Mouse (Mus musculus) midbrain, embryonic 12.5 days (tissue): ENCODE data around the gene Plppr3. TPM values are rescaled to one million over a fixed set of nuclear protein-coding genes. Genes with fewer than 3 reads are reported as not detected.

Experiments used
- ATAC-seq: fragments of 200-750 bp; cut with Nextera tagmentation; 2 replicates; pipeline ENCODE4 v1.8.0; 2017; ENCODE audit warnings: low read depth, moderate TSS enrichment, moderate library complexity; ENCODE audit not compliant: low FRiP score
- H3K27ac ChIP-seq: fragments of 300-500 bp; sonication (generic); replicated peaks from 2 replicates; pipeline ENCODE4 v1.5.1; 2016; ENCODE audit warnings: mild to moderate bottlenecking
- H3K27me3 ChIP-seq: fragments of 300-500 bp; sonication (generic); 2 replicates; pipeline ENCODE4 v1.6.1; 2016; ENCODE audit warnings: mild to moderate bottlenecking
- H3K36me3 ChIP-seq: fragments of 300-500 bp; sonication (generic); 2 replicates; pipeline ENCODE4 v1.6.1; 2016
- H3K4me1 ChIP-seq: fragments of 300-500 bp; sonication (generic); 2 replicates; pipeline ENCODE4 v1.6.1; 2016
- H3K4me2 ChIP-seq: fragments of 300-500 bp; sonication (generic); replicated peaks from 2 replicates; pipeline ENCODE4 v1.6.1; 2016; ENCODE audit warnings: mild to moderate bottlenecking, moderate library complexity
- H3K4me3 ChIP-seq: fragments of 300-500 bp; sonication (generic); 2 replicates; pipeline ENCODE4 v1.5.1; 2016; ENCODE audit warnings: mild to moderate bottlenecking
- H3K9ac ChIP-seq: fragments of 300-500 bp; sonication (generic); replicated peaks from 2 replicates; pipeline ENCODE4 v1.6.1; 2016; ENCODE audit warnings: mild to moderate bottlenecking, moderate library complexity
- H3K9me3 ChIP-seq: fragments of 300-500 bp; sonication (generic); 2 replicates; pipeline ENCODE4 v1.6.1; 2016; ENCODE audit warnings: mild to moderate bottlenecking
- WGBS: fragments of 180-500 bp; shearing (Covaris S2); methylation state at CpG from one replicate; pipeline ENCODE4 v1.1.7; 2016; 5-methylcytosine and 5-hydroxymethylcytosine counted together
- polyA plus RNA-seq: library from polyadenylated mRNA; unstranded; fragments of >200 nt; fragmentation: Nextera tagmentation; extraction: Ambion mirVana; gene quantifications from 2 replicates; pipeline ENCODE4 v1.2.1, GENCODE M21; 2016

Plppr3 gene
- polyA plus RNA-seq, 1 experiment from 2014 or later, result 296 TPM

GRCm38 (mm10) chr10:79840644-79841551, 33.5 kb downstream of the Plppr3 start:
- Histone ChIP-seq H3K4me3 (peak overlapping the region; percentile 30), H3K4me2 (peak overlapping the region; percentile 58), H3K9ac (peak overlapping the region; percentile 53), H3K36me3 (no peaks in the 10 kb centered on the region), H3K9me3 (0 out of 2 replicates have a peak, but pooled peaks cover 3% of the 10 kb centered on the region), H3K4me1 (peaks cover 20% of the 10 kb centered on the region), H3K27ac (peak overlapping the region; percentile 69), H3K27me3 (no peaks in the 10 kb centered on the region)
- ATAC-seq, result peak; percentile 82
- 1% methylated on average over 24 of the region's 24 CpGs for WGBS

- no peak for ATAC-seq
- 0 out of 2 replicates have a peak, but pooled peaks cover 3% of the 10 kb centered on the region for H3K9me3 ChIP-seq
- peaks cover 20% of the 10 kb centered on the region for H3K4me1 ChIP-seq
- H3K27me3 ChIP-seq, result no peaks in the 10 kb centered on the region
- no peak overlapping the region for H3K4me2 ChIP-seq
- H3K4me3 ChIP-seq, result no peak overlapping the region
- H3K36me3 ChIP-seq, result no peaks in the 10 kb centered on the region
- H3K27ac ChIP-seq, result peak overlapping the region; percentile 69; the same call in 1 of the 2 replicates
- WGBS, result 87% methylated on average over 3 of the region's 3 CpGs
- no peak overlapping the region for H3K9ac ChIP-seq
Observed at GRCm38 (mm10) chr10:79840091-79840490, 34.3 kb downstream of the Plppr3 start.

- peaks cover 16% of the 10 kb centered on the region for H3K4me1 ChIP-seq
- H3K27ac ChIP-seq, result no peak overlapping the region
- no peak overlapping the region for H3K4me2 ChIP-seq
- H3K36me3 ChIP-seq, result no peaks in the 10 kb centered on the region
- ATAC-seq, result no peak
- 0 out of 2 replicates have a peak, but pooled peaks cover 3% of the 10 kb centered on the region for H3K9me3 ChIP-seq
- WGBS, result 67% methylated on average over 2 of the region's 2 CpGs
- H3K27me3 ChIP-seq, result no peaks in the 10 kb centered on the region
- no peak overlapping the region for H3K9ac ChIP-seq
- no peak overlapping the region for H3K4me3 ChIP-seq
Observed at GRCm38 (mm10) chr10:79838151-79838550, 36.3 kb downstream of the Plppr3 start.

GRCm38 (mm10) chr10:79836918-79837317, 37.5 kb downstream of the Plppr3 start:
- Histone ChIP-seq H3K4me3 (no peak overlapping the region), H3K27ac (no peak overlapping the region), H3K4me2 (no peak overlapping the region), H3K36me3 (no peaks in the 10 kb centered on the region), H3K9me3 (0 out of 2 replicates have a peak, but pooled peaks cover 3% of the 10 kb centered on the region), H3K4me1 (peaks cover 15% of the 10 kb centered on the region), H3K27me3 (no peaks in the 10 kb centered on the region), H3K9ac (no peak overlapping the region)
- ATAC-seq, result no peak
- 94% methylated on average over 3 of the region's 3 CpGs for WGBS

GRCm38 (mm10) chr10:79834769-79835398, 39.5 kb downstream of the Plppr3 start:
- Histone ChIP-seq H3K9ac (no peak overlapping the region), H3K4me3 (no peak overlapping the region), H3K4me2 (0 out of 2 replicates have a peak overlapping the region, but pooled peaks have one; percentile 1), H3K9me3 (0 out of 2 replicates have a peak, but pooled peaks cover 3% of the 10 kb centered on the region), H3K27me3 (no peaks in the 10 kb centered on the region), H3K36me3 (no peaks in the 10 kb centered on the region), H3K27ac (no peak overlapping the region), H3K4me1 (0 out of 2 replicates have a peak, but pooled peaks cover 2% of the 10 kb centered on the region)
- ATAC-seq, result peak; percentile 70
- 29% methylated on average over 9 of the region's 9 CpGs for WGBS

GRCm38 (mm10) chr10:79832786-79833181, 41.6 kb downstream of the Plppr3 start:
- H3K27ac ChIP-seq, result no peak overlapping the region
- H3K36me3 ChIP-seq, result no peaks in the 10 kb centered on the region
- H3K4me2 ChIP-seq, result no peak overlapping the region
- 0 out of 2 replicates have a peak, but pooled peaks cover 3% of the 10 kb centered on the region for H3K9me3 ChIP-seq
- no peak for ATAC-seq
- H3K4me3 ChIP-seq, result no peak overlapping the region
- 76% methylated on average over 9 of the region's 9 CpGs for WGBS
- H3K9ac ChIP-seq, result no peak overlapping the region
- no peaks in the 10 kb centered on the region for H3K27me3 ChIP-seq
- H3K4me1 ChIP-seq, result 0 out of 2 replicates have a peak, but pooled peaks cover 2% of the 10 kb centered on the region

GRCm38 (mm10) chr10:79832026-79832785, 42.2 kb downstream of the Plppr3 start:
- Histone ChIP-seq H3K9ac (0 out of 2 replicates have a peak overlapping the region, but pooled peaks have one; percentile 11), H3K27me3 (no peaks in the 10 kb centered on the region)
- WGBS, result 81% methylated on average over 7 of the region's 7 CpGs

GRCm38 (mm10) chr10:79831583-79831982, 42.9 kb downstream of the Plppr3 start:
- 84% methylated on average over 3 of the region's 3 CpGs for WGBS
- no peaks in the 10 kb centered on the region for H3K36me3 ChIP-seq
- no peak overlapping the region for H3K4me3 ChIP-seq
- ATAC-seq, result no peak
- no peak overlapping the region for H3K9ac ChIP-seq
- no peak overlapping the region for H3K27ac ChIP-seq
- H3K4me2 ChIP-seq, result no peak overlapping the region
- H3K27me3 ChIP-seq, result no peaks in the 10 kb centered on the region
- no peaks in the 10 kb centered on the region for H3K9me3 ChIP-seq
- H3K4me1 ChIP-seq, result 0 out of 2 replicates have a peak, but pooled peaks cover 2% of the 10 kb centered on the region

More at GRCm38 (mm10) chr10:79832026-79832785, 42.2 kb downstream of the Plppr3 start:
- no peak overlapping the region for H3K27ac ChIP-seq
- no peak for ATAC-seq
- H3K9me3 ChIP-seq, result 0 out of 2 replicates have a peak, but pooled peaks cover 3% of the 10 kb centered on the region
- no peak overlapping the region for H3K4me3 ChIP-seq
- 0 out of 2 replicates have a peak, but pooled peaks cover 2% of the 10 kb centered on the region for H3K4me1 ChIP-seq
- no peaks in the 10 kb centered on the region for H3K36me3 ChIP-seq
- H3K4me2 ChIP-seq, result no peak overlapping the region

GRCm38 (mm10) chr10:79824413-79824812, 50.0 kb downstream of the Plppr3 start:
- no peak overlapping the region for H3K27ac ChIP-seq

GRCm38 (mm10) chr10:79823011-79823410, 51.4 kb downstream of the Plppr3 start:
- no peaks in the 10 kb centered on the region for H3K27me3 ChIP-seq
- no peak for ATAC-seq
- no peak overlapping the region for H3K4me2 ChIP-seq
- no peak overlapping the region for H3K4me3 ChIP-seq
- H3K9ac ChIP-seq, result no peak overlapping the region
- WGBS, result 77% methylated on average over 6 of the region's 6 CpGs
- H3K36me3 ChIP-seq, result peaks cover 28% of the 10 kb centered on the region
- H3K4me1 ChIP-seq, result peaks cover 13% of the 10 kb centered on the region
- H3K9me3 ChIP-seq, result no peaks in the 10 kb centered on the region
- H3K27ac ChIP-seq, result peak overlapping the region; percentile 7; the same call in 1 of the 2 replicates

More at GRCm38 (mm10) chr10:79824413-79824812, 50.0 kb downstream of the Plppr3 start:
- H3K9ac ChIP-seq, result no peak overlapping the region
- H3K4me3 ChIP-seq, result no peak overlapping the region
- no peak for ATAC-seq
- 72% methylated on average over 6 of the region's 6 CpGs for WGBS
- H3K4me2 ChIP-seq, result no peak overlapping the region
- H3K9me3 ChIP-seq, result no peaks in the 10 kb centered on the region
- peaks cover 10% of the 10 kb centered on the region for H3K4me1 ChIP-seq
- H3K27me3 ChIP-seq, result no peaks in the 10 kb centered on the region
- H3K36me3 ChIP-seq, result peaks cover 15% of the 10 kb centered on the region

GRCm38 (mm10) chr10:79822372-79822771, 52.1 kb downstream of the Plppr3 start:
- peaks cover 29% of the 10 kb centered on the region for H3K36me3 ChIP-seq
- H3K27me3 ChIP-seq, result no peaks in the 10 kb centered on the region
- H3K27ac ChIP-seq, result 0 out of 2 replicates have a peak overlapping the region, but pooled peaks have one; percentile 15
- 0 out of 2 replicates have a peak, but pooled peaks have one; percentile 24 for ATAC-seq
- 36% methylated on average over 17 of the region's 17 CpGs for WGBS
- H3K9ac ChIP-seq, result 0 out of 2 replicates have a peak overlapping the region, but pooled peaks have one; percentile 2
- peaks cover 14% of the 10 kb centered on the region for H3K4me1 ChIP-seq
- no peak overlapping the region for H3K4me3 ChIP-seq
- no peaks in the 10 kb centered on the region for H3K9me3 ChIP-seq
- no peak overlapping the region for H3K4me2 ChIP-seq
